Mouse (Mus musculus): ENCODE data around the gene Metap1d. TPM values are rescaled to one million over a fixed set of nuclear protein-coding genes. Genes with fewer than 3 reads are reported as not detected.

Metap1d gene
- total RNA-seq, 1 experiment from 2014 or later = 34.2 TPM

DNA sequence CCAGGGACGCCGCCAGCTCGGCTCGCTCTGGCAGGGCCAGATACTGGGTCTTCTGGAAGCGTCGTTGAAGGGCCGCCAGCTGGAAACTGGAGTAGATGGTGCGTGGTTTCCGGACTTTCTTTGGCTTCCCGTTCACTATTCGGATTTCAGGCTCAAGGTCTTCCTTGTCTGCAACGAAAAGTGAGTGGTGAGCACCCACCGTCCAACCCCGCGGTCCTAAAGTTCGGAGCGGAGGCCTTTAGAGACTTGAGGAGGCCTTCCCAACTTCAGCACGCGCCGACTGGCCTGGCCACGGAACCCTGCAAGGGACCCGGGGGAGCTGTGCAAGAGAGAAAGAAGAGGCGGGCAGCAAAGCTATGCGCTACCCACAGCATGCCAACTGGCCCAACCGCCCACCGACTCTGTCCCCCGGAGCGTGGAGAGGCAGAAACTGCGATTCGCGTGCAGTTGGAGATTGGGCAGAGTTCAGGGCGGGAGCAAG lies 92.4 kb downstream of the Metap1d start:
- DNase-seq = no peak

DNA sequence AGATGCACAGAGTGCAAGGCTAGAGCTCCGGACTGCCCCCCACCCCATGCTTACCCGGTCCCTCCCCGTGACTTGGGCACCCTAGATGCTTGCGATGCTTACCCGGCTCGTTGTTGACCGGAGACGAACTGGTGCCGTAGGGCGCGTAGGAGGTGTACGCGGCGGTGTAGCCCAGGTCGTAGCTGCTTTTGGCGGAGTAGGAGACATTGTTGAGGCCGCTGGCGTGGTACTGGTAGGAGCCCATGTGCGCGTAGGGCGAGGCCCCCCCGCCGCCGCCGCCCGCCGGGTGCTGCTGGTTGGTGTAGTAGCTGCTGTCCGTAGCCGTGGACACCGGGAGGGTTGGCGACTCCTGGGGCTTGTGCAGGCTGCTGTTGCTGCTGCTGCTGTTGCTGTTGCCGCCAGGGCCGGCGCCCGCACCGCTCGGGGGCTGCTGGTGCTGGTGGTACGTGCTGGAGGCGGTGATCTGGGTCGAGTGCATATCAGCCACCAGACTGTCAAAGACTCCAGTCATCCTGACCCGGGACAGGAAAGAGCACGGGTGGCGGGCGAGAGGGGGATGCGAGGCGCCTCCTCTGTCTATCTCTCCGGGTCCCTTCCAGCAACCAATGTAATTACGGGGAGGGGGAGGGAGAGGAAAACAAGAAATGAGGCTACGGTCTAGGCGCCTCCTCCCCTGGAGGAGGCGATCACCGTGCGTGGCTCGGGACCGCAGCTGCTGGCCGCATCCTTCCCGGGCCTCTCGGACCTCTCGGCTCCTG lies 93.0 kb downstream of the Metap1d start:
- no peak for DNase-seq

GRCm38 (mm10) chr2:71546640-71547071 lies 93.6 kb downstream of the Metap1d start, which contains the start of gene Dlx2:
TSS of gene Dlx2 (minus strand) at chr2:71546754.
- no peak for DNase-seq

DNA sequence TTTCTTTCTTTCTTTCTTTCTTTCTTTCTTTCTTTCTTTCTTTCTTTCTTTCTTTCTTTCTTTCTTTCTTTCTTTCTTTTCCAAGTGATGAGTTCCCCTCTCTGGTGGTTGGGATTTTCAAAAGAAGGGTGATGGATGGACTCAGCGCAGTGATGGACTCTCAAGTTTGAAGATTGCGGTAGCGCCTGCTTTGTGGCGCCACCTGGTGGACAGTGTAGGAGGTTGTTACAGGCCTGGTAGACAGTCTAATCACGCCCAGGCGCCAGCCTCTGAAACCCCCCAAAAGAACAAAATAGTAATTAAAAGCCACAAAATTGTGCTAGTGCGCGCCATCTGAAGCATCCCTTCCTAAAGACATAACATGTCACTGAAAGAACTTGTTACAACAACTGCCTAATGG lies 94.8 kb downstream of the Metap1d start:
- DNase-seq = peak; percentile 82

DNA sequence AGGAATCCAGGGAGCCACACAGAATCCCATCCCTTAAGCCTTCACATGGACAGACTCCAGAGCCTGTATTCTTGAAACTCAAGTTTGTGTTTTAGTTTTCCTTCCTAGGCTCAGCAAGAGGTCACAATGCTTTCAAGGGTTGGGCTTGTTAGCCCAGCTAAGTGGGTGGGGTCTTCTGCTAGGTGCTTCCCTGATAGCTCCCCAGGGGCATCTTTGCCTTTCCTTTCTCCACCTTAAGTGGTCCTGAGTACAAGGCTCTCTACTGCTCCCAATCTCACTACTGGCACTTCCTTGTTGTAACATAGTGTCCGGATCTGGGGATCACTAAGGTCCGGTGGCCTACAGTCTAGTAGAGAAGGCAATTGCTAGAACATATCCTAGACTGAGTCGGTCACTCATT lies 97.3 kb downstream of the Metap1d start:
- DNase-seq = no peak

- no peak for DNase-seq
These were observed 98.6 kb downstream of the Metap1d start for GRCm38 (mm10) chr2:71551704-71552103.

DNA sequence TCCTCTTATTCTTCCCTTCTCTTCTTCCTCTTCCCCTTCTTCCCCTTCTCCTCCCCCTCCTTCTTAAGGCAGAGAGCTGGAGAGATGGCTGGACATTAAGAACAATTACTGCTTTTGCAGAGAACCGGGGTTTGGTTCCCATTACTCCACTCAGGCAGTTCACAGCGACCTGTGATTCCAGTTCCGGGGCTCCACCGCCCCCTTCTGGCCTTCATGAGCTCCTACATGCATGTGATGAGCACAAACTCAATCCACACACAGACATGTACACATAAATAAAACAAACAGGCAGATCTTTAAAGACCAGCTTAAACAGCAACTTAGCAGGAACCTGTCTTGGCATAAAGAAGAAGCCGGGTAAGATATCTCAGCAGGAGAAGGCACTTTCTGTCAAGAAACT lies 103.0 kb downstream of the Metap1d start:
- DNase-seq = no peak

DNA sequence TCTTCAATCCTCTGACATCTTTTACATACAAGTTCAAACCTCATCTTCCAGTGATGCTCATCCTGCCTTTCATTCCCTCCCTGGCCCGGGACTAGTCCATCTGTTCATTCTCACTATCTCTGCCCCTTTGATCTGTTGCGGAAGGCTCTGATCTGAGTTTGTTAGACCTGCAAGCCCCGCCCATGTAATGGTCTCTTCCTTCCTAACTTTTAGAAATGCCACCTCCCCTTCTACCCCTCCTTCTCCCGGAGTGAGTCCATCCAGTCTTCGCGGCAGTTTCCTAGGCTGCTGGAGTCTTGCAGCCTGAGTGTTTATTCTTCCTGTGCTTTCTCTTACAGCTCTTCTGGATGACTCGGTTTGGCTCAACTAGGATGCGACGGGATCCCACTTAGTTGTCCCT lies 113.4 kb downstream of the Metap1d start:
- no peak for DNase-seq

GRCm38 (mm10) chr2:71573736-71574135 lies 120.7 kb downstream of the Metap1d start:
- DNase-seq = no peak

Other genes starting within 250 kb of the Metap1d start
- 100 and 101 TPM in 2 replicates for gene Dync1i2, start 241.6 kb upstream of the Metap1d start, total RNA-seq (2021)
- gene Slc25a12, start 85.5 kb upstream of the Metap1d start, total RNA-seq (2021) = 96.2 and 97.1 TPM in 2 replicates
- 38.3 and 40.3 TPM in 2 replicates for gene Hat1, start 64.3 kb upstream of the Metap1d start, total RNA-seq (2021)
- 0.52 TPM in 1 of 2 replicates, not detected in the other for gene Dlx1, start 74.8 kb downstream of the Metap1d start, total RNA-seq (2021)
- gene Dlx2, start 93.5 kb downstream of the Metap1d start, total RNA-seq (2021) = 0.33 and 0.48 TPM in 2 replicates